Mouse (Mus musculus) forebrain, embryonic 16.5 days (tissue): Measurements from ENCODE around the gene 4930435E12Rik. TPM values are rescaled to one million over a fixed set of nuclear protein-coding genes. Genes with fewer than 3 reads are reported as not detected.

ENCODE experiments used
- ATAC-seq: fragments of 200-750 bp; cut with Nextera tagmentation; 2 replicates; pipeline ENCODE4 v1.8.0; 2017; ENCODE audit warnings: mild to moderate bottlenecking, moderate library complexity
- H3K27ac ChIP-seq: fragments of 300-500 bp; sonication (generic); 2 replicates; pipeline ENCODE4 v1.5.1; 2014; ENCODE audit warnings: low read length, control low read depth
- H3K27me3 ChIP-seq: fragments of 300-500 bp; sonication (generic); replicated peaks from 2 replicates; pipeline ENCODE4 v1.6.1; 2014; ENCODE audit warnings: low read length; ENCODE audit not compliant: control insufficient read depth, insufficient read depth
- H3K36me3 ChIP-seq: fragments of 300-500 bp; sonication (generic); 2 replicates; pipeline ENCODE4 v1.6.1; 2014; ENCODE audit not compliant: control insufficient read depth, insufficient read depth
- H3K4me1 ChIP-seq: fragments of 300-500 bp; sonication (generic); replicated peaks from 2 replicates; pipeline ENCODE4 v1.6.1; 2014; ENCODE audit warnings: low read length; ENCODE audit not compliant: control insufficient read depth, insufficient read depth
- H3K4me2 ChIP-seq: fragments of 300-500 bp; sonication (generic); 2 replicates; pipeline ENCODE4 v1.6.1; 2014; ENCODE audit warnings: mild to moderate bottlenecking, low read length, control low read depth
- H3K4me3 ChIP-seq: fragments of 300-500 bp; sonication (generic); replicated peaks from 2 replicates; pipeline ENCODE4 v1.5.1; 2014; ENCODE audit warnings: mild to moderate bottlenecking, low read length, control low read depth
- H3K9ac ChIP-seq: fragments of 300-500 bp; sonication (generic); replicated peaks from 2 replicates; pipeline ENCODE4 v1.6.1; 2014; ENCODE audit warnings: low read depth, low read length, control low read depth
- H3K9me3 ChIP-seq: fragments of 300-500 bp; sonication (generic); 2 replicates; pipeline ENCODE4 v1.6.1; 2016; ENCODE audit warnings: low read length; ENCODE audit not compliant: control insufficient read depth
- WGBS: fragments of 180-500 bp; shearing (Covaris S2); extraction: QIAGEN DNeasy Blood & Tissue Kit; methylation state at CpG from one replicate; pipeline ENCODE4 v1.1.7; 2014; 5-methylcytosine and 5-hydroxymethylcytosine counted together
- polyA plus RNA-seq: library from polyadenylated mRNA; unstranded; fragments of >200 nt; fragmentation: Nextera tagmentation; extraction: Ambion mirVana; gene quantifications from 2 replicates; pipeline ENCODE4 v1.2.1, GENCODE M21; 2015

The 4930435E12Rik gene
- polyA plus RNA-seq, 1 experiment from 2014 or later = not detected

DNA sequence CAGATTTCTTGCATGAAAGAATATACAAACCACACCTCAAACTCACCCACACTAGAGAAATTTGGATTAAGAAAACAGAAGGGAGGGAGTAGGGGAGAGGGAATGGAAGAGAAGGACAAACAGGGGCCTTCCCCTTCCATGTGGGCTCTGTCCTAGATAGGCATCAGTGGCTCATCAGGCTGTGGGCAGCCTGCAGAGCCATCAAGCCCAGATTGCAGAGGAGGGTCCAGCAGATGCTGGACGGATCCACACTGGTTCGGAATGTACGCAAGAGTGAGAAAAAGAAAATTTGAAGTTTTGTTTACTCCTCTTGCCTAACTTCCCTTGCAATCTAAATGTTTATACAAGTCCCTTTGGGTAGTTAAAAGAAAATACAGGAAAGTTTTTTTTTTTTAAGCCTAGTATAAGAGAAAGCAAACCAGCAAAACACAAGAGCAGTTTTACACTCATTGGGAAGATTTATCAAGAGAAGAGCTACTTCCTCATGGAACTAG, 29.5 kb downstream of the 4930435E12Rik start:
- H3K27ac ChIP-seq = no peak overlapping the region
- H3K9ac ChIP-seq = no peak overlapping the region
- H3K9me3 ChIP-seq = no peaks in the 10 kb centered on the region
- H3K4me2 ChIP-seq = no peak overlapping the region
- ATAC-seq = no peak
- no peak overlapping the region for H3K4me3 ChIP-seq
- WGBS = 84% methylated on average over 3 of the region's 3 CpGs
- no peaks in the 10 kb centered on the region for H3K27me3 ChIP-seq
- no peaks in the 10 kb centered on the region for H3K4me1 ChIP-seq
- no peaks in the 10 kb centered on the region for H3K36me3 ChIP-seq

GRCm38 (mm10) chr16:38793120-38793519, 35.4 kb downstream of the 4930435E12Rik start:
- no peaks in the 10 kb centered on the region for H3K27me3 ChIP-seq
- no peak overlapping the region for H3K9ac ChIP-seq
- 85% methylated on average over 6 of the region's 6 CpGs for WGBS

GRCm38 (mm10) chr16:38789966-38790365, 38.6 kb downstream of the 4930435E12Rik start:
- Histone ChIP-seq H3K27me3 (no peaks in the 10 kb centered on the region), H3K27ac (no peak overlapping the region), H3K4me3 (no peak overlapping the region), H3K9me3 (no peaks in the 10 kb centered on the region), H3K36me3 (no peaks in the 10 kb centered on the region), H3K9ac (no peak overlapping the region), H3K4me1 (no peaks in the 10 kb centered on the region), H3K4me2 (no peak overlapping the region)
- ATAC-seq = no peak
- WGBS = 81% methylated on average over 3 of the region's 3 CpGs

More at GRCm38 (mm10) chr16:38793120-38793519, 35.4 kb downstream of the 4930435E12Rik start:
- Histone ChIP-seq H3K4me1 (no peaks in the 10 kb centered on the region), H3K9me3 (no peaks in the 10 kb centered on the region), H3K27ac (no peak overlapping the region), H3K36me3 (no peaks in the 10 kb centered on the region), H3K4me2 (no peak overlapping the region), H3K4me3 (no peak overlapping the region)
- ATAC-seq = no peak

GRCm38 (mm10) chr16:38789016-38789415, 39.5 kb downstream of the 4930435E12Rik start:
- 90% methylated on average over 2 of the region's 2 CpGs for WGBS
- H3K9me3 ChIP-seq = no peaks in the 10 kb centered on the region
- ATAC-seq = no peak

GRCm38 (mm10) chr16:38785301-38785700, 43.2 kb downstream of the 4930435E12Rik start:
- H3K9ac ChIP-seq = no peak overlapping the region
- no peaks in the 10 kb centered on the region for H3K9me3 ChIP-seq
- no peak overlapping the region for H3K4me2 ChIP-seq
- H3K27ac ChIP-seq = no peak overlapping the region
- ATAC-seq = no peak
- H3K4me3 ChIP-seq = no peak overlapping the region
- H3K27me3 ChIP-seq = no peaks in the 10 kb centered on the region
- H3K36me3 ChIP-seq = no peaks in the 10 kb centered on the region
- WGBS = 90% methylated on average over 7 of the region's 7 CpGs
- no peaks in the 10 kb centered on the region for H3K4me1 ChIP-seq

More at GRCm38 (mm10) chr16:38789016-38789415, 39.5 kb downstream of the 4930435E12Rik start:
- Histone ChIP-seq H3K4me3 (no peak overlapping the region), H3K27ac (no peak overlapping the region), H3K27me3 (no peaks in the 10 kb centered on the region), H3K4me2 (no peak overlapping the region), H3K36me3 (no peaks in the 10 kb centered on the region), H3K4me1 (no peaks in the 10 kb centered on the region), H3K9ac (no peak overlapping the region)

DNA sequence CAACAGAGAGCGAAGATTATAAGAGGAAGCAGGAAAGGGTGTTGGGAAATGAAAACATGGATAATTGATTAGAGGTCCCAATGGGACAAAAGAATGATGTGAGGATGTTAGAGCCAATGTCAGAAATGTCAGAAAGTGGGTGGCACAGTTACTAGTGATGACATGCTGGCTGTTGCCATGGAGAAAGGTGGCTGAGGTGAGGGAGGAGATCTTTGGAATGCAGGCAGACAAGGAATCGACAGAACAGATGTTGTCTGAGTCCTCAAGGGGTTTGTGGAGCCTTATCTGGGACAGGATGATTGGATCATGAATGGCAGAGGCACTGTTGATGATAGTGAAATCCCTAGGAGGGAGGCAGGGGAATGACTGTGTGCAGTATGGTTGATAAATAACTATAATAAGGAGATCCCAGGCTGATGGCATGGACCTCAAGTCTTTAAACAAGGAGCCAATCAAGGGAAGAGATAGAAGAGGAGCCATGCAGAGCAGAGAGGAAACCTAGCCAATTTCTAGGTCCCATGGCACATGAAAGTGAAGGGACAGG, 46.0 kb downstream of the 4930435E12Rik start:
- Histone ChIP-seq H3K36me3 (no peaks in the 10 kb centered on the region), H3K27me3 (no peaks in the 10 kb centered on the region), H3K4me3 (no peak overlapping the region), H3K9ac (no peak overlapping the region), H3K4me1 (no peaks in the 10 kb centered on the region), H3K27ac (no peak overlapping the region), H3K4me2 (no peak overlapping the region), H3K9me3 (no peaks in the 10 kb centered on the region)
- ATAC-seq = no peak
- 63% methylated on average over 2 of the region's 2 CpGs for whole genome bisulfite sequencing

DNA sequence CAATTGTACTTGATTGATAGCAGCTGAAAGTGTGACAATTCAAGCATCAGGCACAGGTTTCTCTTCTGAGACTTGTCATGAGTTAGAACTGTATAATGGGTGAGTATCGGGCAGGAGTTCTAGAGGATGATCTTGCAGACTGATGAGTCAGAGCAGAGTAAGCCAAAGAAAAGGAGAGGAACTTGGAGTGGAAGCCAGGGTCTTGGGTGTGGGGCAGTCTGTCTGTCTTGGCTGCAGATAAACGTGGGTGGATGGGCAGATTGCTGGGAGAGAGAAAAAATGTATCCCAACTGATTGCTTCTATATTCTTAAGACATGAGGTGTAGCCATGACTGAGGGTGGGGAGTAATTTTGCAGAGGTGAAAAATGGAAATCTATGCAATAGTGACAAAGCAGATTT, 46.6 kb downstream of the 4930435E12Rik start:
- 63% methylated on average over 2 of the region's 2 CpGs for WGBS
- no peaks in the 10 kb centered on the region for H3K9me3 ChIP-seq
- H3K4me1 ChIP-seq = no peaks in the 10 kb centered on the region
- H3K36me3 ChIP-seq = no peaks in the 10 kb centered on the region
- no peak overlapping the region for H3K27ac ChIP-seq
- H3K9ac ChIP-seq = no peak overlapping the region
- no peak overlapping the region for H3K4me3 ChIP-seq
- H3K4me2 ChIP-seq = no peak overlapping the region
- no peaks in the 10 kb centered on the region for H3K27me3 ChIP-seq
- no peak for ATAC-seq

GRCm38 (mm10) chr16:38780960-38781572, 47.5 kb downstream of the 4930435E12Rik start:
- no peaks in the 10 kb centered on the region for H3K27me3 ChIP-seq
- H3K4me1 ChIP-seq = no peaks in the 10 kb centered on the region
- ATAC-seq = no peak
- H3K36me3 ChIP-seq = no peaks in the 10 kb centered on the region
- H3K9ac ChIP-seq = no peak overlapping the region
- no peaks in the 10 kb centered on the region for H3K9me3 ChIP-seq
- H3K4me2 ChIP-seq = no peak overlapping the region
- H3K4me3 ChIP-seq = no peak overlapping the region
- WGBS = 95% methylated on average over 7 of the region's 7 CpGs
- H3K27ac ChIP-seq = no peak overlapping the region

- no peak overlapping the region for H3K9ac ChIP-seq
- no peaks in the 10 kb centered on the region for H3K27me3 ChIP-seq
- H3K36me3 ChIP-seq = no peaks in the 10 kb centered on the region
- no peak overlapping the region for H3K27ac ChIP-seq
- H3K4me2 ChIP-seq = no peak overlapping the region
- no peak overlapping the region for H3K4me3 ChIP-seq
- WGBS = 63% methylated on average over 6 of the region's 6 CpGs
- H3K9me3 ChIP-seq = no peaks in the 10 kb centered on the region
- no peak for ATAC-seq
- H3K4me1 ChIP-seq = no peaks in the 10 kb centered on the region
Measured at GRCm38 (mm10) chr16:38776342-38776741, 52.2 kb downstream of the 4930435E12Rik start.
